Mouse (Mus musculus) midbrain, embryonic 15.5 days (tissue): ENCODE data around the gene Fkbp9. TPM values are rescaled to one million over a fixed set of nuclear protein-coding genes. Genes with fewer than 3 reads are reported as not detected.
"Not testable (repeated sequence)": the region's sequence is repeated elsewhere in the genome, so short reads cannot be mapped to it uniquely, and the experiment has no call there.

ENCODE experiments used
- ATAC-seq: fragments of 200-750 bp; cut with Nextera tagmentation; replicated peaks from 2 replicates; pipeline ENCODE4 v1.8.0; 2017; ENCODE audit warnings: moderate TSS enrichment
- H3K27ac ChIP-seq: fragments of 300-500 bp; sonication (generic); 2 replicates; pipeline ENCODE4 v1.5.1; 2015; ENCODE audit warnings: mild to moderate bottlenecking, inconsistent platforms
- H3K27me3 ChIP-seq: fragments of 300-500 bp; sonication (generic); replicated peaks from 2 replicates; pipeline ENCODE4 v1.6.1; 2015; ENCODE audit warnings: inconsistent platforms
- H3K36me3 ChIP-seq: fragments of 300-500 bp; sonication (generic); replicated peaks from 2 replicates; pipeline ENCODE4 v1.6.1; 2015; ENCODE audit warnings: inconsistent platforms
- H3K4me1 ChIP-seq: fragments of 300-500 bp; sonication (generic); 2 replicates; pipeline ENCODE4 v1.6.1; 2015; ENCODE audit warnings: inconsistent platforms
- H3K4me2 ChIP-seq: fragments of 300-500 bp; sonication (generic); 2 replicates; pipeline ENCODE4 v1.6.1; 2015; ENCODE audit warnings: inconsistent platforms, mild to moderate bottlenecking, moderate library complexity
- H3K4me3 ChIP-seq: fragments of 300-500 bp; sonication (generic); 2 replicates; pipeline ENCODE4 v1.5.1; 2015; ENCODE audit warnings: mild to moderate bottlenecking, inconsistent platforms
- H3K9ac ChIP-seq: fragments of 300-500 bp; sonication (generic); 2 replicates; pipeline ENCODE4 v1.6.1; 2015; ENCODE audit warnings: mild to moderate bottlenecking, inconsistent platforms
- H3K9me3 ChIP-seq: fragments of 300-500 bp; sonication (generic); 2 replicates; pipeline ENCODE4 v1.6.1; 2016; ENCODE audit warnings: inconsistent platforms
- WGBS: fragments of 180-500 bp; shearing (Covaris S2); methylation state at CpG from one replicate; pipeline ENCODE4 v1.1.7; 2015; ENCODE audit warnings: mixed read lengths; 5-methylcytosine and 5-hydroxymethylcytosine counted together
- polyA plus RNA-seq: library from polyadenylated mRNA; unstranded; fragments of >200 nt; fragmentation: Nextera tagmentation; extraction: Ambion mirVana; gene quantifications from 2 replicates; pipeline ENCODE4 v1.2.1, GENCODE M21; 2015

Fkbp9 gene
- polyA plus RNA-seq, 1 experiment from 2014 or later: 31.9 TPM

DNA sequence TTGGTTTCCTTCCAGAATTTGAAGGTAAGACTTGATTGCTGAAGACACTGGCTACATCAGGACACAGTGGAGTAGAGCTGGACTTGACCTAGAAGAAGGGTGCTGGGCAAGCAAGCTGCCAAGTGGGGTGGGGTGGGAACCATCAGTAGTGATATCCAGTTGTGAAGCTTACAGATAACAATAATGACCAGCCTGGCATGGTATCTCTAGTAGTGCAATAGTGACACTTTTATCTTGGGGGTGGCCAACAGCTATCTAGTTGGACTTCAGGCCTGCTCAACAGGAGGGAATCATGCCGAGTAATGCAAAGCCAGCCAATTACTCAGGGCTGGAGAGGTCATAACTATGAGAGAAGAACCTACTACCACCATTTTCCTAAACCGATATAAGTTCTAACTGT lies 12.5 kb downstream of the Fkbp9 start:
- 90% methylated on average over 2 of the region's 2 CpGs for WGBS
- Histone ChIP-seq H3K36me3 (no peaks in the 10 kb centered on the region), H3K27ac (no peak overlapping the region), H3K4me2 (no peak overlapping the region), H3K9me3 (no peaks in the 10 kb centered on the region), H3K4me3 (no peak overlapping the region), H3K9ac (no peak overlapping the region), H3K4me1 (no peaks in the 10 kb centered on the region), H3K27me3 (no peaks in the 10 kb centered on the region)
- no peak for ATAC-seq

DNA sequence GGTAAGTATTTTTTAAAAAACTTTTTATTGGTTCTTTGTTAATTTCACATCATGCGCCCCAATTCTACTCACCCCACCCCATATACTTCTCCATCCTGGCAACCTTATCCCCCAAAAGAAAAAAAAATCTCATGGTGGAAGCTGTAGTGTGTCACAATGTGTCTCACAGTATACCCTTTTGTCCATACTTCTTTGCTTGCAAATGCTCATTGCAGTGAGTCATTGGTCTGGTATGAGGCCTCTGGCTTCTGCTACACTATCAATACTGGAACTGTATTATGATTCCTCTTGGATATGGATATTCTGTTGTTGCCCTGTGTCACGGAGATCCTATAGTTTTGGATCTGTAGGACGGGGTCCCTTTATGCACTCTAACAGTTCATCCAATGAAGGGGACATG lies 17.1 kb downstream of the Fkbp9 start:
- 90% methylated on average over 3 of the region's 3 CpGs for WGBS
- Histone ChIP-seq H3K4me2 (no peak overlapping the region), H3K27ac (no peak overlapping the region), H3K27me3 (no peaks in the 10 kb centered on the region), H3K4me3 (no peak overlapping the region), H3K9me3 (no peaks in the 10 kb centered on the region), H3K9ac (no peak overlapping the region), H3K36me3 (no peaks in the 10 kb centered on the region), H3K4me1 (no peaks in the 10 kb centered on the region)
- ATAC-seq: no peak

DNA sequence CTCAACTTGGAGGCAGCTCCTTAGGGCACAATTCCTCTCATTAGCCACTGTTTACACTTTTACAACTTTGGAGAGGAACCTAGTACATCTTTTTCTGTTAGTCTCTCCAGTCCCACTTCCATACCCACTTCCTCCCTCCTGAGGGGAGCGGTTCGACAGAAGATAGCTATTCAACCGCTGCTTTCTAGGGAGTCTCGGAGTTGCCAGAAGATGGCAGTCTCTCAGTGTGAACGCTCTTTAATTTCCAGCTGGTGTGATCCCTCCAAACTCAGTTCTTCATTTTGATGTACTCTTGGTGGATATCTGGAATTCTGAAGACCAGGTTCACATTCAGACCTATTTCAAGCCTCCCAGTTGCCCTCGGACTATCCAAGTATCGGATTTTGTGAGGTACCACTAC lies 18.5 kb downstream of the Fkbp9 start:
- H3K4me1 ChIP-seq: no peaks in the 10 kb centered on the region
- H3K27me3 ChIP-seq: no peaks in the 10 kb centered on the region
- no peaks in the 10 kb centered on the region for H3K9me3 ChIP-seq
- H3K4me3 ChIP-seq: no peak overlapping the region
- WGBS: 69% methylated on average over 7 of the region's 7 CpGs
- no peak for ATAC-seq
- no peaks in the 10 kb centered on the region for H3K36me3 ChIP-seq
- H3K27ac ChIP-seq: no peak overlapping the region
- no peak overlapping the region for H3K9ac ChIP-seq
- H3K4me2 ChIP-seq: no peak overlapping the region

DNA sequence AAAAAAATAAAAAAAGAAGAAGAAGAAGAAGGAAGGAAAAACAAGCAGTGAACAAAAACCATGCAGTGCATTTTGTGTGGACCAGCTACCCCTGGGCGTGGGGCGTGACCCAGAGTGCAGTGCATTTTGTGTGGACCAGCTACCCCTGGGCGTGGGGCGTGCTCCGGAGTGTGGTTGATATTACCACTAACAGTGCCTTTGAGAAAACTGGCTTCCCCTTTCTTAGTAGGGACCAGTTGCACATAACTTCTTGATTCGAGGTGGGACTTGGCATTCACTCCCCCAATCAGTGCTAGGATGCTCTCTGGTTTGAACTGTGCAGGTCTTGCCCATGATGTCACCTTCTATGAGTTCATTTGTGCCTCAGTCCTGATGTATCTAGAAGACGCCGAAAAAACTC lies 22.9 kb downstream of the Fkbp9 start:
- Histone ChIP-seq H3K9me3 (no peaks in the 10 kb centered on the region), H3K4me2 (no peak overlapping the region)
- 90% methylated on average over 8 of the region's 8 CpGs for whole genome bisulfite sequencing

DNA sequence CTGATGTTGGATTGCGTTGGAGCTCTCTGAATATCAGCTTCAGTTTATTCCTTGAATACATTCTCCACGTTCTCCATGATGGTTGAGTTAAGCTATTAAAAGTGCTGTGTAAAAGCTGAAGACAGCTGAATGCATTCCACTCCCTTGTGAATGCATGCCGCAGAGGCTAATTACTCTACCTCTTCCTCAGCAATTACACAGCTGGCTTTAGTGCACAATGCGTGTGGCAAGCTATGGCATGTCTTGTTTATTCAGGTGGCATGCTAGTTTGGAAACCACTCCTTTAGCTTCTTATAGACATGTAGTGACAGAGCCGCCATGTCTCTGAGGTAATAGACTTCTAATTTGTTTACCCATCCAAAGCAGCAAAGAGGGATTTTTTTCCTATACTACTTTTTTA lies 24.9 kb downstream of the Fkbp9 start:
- H3K27me3 ChIP-seq: no peaks in the 10 kb centered on the region
- no peaks in the 10 kb centered on the region for H3K4me1 ChIP-seq
- H3K9ac ChIP-seq: no peak overlapping the region
- no peaks in the 10 kb centered on the region for H3K36me3 ChIP-seq
- no peak for ATAC-seq
- no peaks in the 10 kb centered on the region for H3K9me3 ChIP-seq
- WGBS: 80% methylated on average over 5 of the region's 5 CpGs
- H3K27ac ChIP-seq: no peak overlapping the region
- H3K4me2 ChIP-seq: no peak overlapping the region
- no peak overlapping the region for H3K4me3 ChIP-seq

More for the DNA sequence above, 22.9 kb downstream of the Fkbp9 start:
- no peak overlapping the region for H3K9ac ChIP-seq
- no peak overlapping the region for H3K27ac ChIP-seq
- H3K4me1 ChIP-seq: no peaks in the 10 kb centered on the region
- no peaks in the 10 kb centered on the region for H3K36me3 ChIP-seq
- no peak for ATAC-seq
- no peaks in the 10 kb centered on the region for H3K27me3 ChIP-seq
- no peak overlapping the region for H3K4me3 ChIP-seq

DNA sequence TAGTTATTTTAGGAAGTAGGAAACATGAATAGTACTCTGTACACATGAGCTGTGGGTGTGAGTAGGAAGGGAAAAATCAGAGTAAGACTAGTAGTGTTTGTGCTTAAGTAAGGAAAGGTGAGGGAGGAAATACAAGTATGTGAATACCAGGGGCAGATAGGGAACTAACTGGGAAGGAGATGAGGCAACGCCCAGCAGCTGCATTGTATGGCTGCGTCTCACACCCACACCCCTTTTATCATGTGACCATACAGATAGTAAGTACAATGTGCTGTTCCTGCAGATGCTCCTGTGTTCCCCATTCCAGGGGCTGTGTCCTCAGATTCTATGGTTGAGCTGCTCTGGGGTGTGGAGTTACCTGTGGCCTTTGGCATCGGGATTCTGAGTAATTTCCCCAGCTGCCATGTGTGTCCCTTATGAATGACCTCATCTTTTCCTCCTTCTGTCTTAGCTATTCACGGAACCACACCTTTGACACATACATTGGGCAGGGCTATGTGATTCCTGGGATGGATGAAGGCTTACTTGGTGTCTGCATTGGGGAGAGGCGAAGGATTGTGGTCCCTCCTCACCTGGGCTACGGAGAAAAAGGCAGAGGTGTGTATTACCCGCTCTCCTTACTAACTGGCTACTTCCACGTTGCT lies 28.5 kb downstream of the Fkbp9 start:
- Histone ChIP-seq H3K36me3 (no peaks in the 10 kb centered on the region), H3K9ac (no peak overlapping the region), H3K9me3 (no peaks in the 10 kb centered on the region), H3K27ac (no peak overlapping the region), H3K4me1 (no peaks in the 10 kb centered on the region), H3K4me3 (no peak overlapping the region), H3K4me2 (no peak overlapping the region), H3K27me3 (no peaks in the 10 kb centered on the region)
- ATAC-seq: no peak
- WGBS: 91% methylated on average over 8 of the region's 8 CpGs

DNA sequence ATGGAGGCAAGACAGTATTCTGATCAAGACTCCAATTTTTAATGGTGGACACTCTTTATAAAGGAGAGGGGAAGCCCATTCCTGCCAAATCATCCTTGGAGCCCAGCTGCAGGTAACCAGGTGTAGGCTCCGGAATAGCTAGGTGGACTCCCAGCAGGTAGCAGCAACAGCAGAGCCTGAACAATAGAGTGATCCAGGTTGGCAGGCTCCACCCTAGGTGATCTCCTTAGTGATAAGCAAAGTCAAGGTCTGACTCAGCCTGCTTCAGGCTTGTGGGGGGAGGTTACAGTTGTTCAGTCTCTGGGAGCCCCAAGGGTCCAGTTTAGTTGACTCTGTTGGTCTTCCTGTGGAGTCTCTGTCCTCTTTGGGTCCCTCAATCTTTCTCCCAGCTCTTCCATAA lies 35.0 kb downstream of the Fkbp9 start:
- not testable (repeated sequence) for ATAC-seq, H3K4me1 ChIP-seq, H3K9me3 ChIP-seq, H3K4me2 ChIP-seq, H3K27me3 ChIP-seq, H3K36me3 ChIP-seq, H3K4me3 ChIP-seq, H3K27ac ChIP-seq, H3K9ac ChIP-seq
- 90% methylated on average over 1 of the region's 1 CpGs for WGBS

DNA sequence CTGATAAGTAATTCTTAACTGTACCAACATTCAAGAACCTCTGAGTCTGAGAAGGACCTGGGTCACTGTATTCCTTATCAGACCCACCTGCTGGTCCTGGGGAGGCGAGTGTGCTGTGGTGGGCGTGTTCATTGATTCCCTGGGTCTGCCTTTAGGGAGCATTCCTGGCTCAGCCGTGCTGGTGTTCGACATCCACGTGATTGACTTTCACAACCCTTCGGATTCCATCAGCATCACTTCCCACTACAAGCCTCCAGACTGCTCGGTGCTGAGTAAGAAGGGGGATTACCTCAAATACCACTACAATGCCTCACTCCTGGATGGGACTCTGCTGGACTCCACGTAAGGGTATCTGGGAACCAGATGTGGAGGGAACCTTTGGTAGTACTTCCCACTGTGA lies 36.7 kb downstream of the Fkbp9 start:
- Histone ChIP-seq H3K4me3 (no peak overlapping the region), H3K9ac (no peak overlapping the region), H3K27me3 (no peaks in the 10 kb centered on the region), H3K27ac (no peak overlapping the region), H3K4me1 (no peaks in the 10 kb centered on the region), H3K4me2 (no peak overlapping the region), H3K36me3 (no peaks in the 10 kb centered on the region), H3K9me3 (no peaks in the 10 kb centered on the region)
- ATAC-seq: no peak
- WGBS: 77% methylated on average over 8 of the region's 8 CpGs

DNA sequence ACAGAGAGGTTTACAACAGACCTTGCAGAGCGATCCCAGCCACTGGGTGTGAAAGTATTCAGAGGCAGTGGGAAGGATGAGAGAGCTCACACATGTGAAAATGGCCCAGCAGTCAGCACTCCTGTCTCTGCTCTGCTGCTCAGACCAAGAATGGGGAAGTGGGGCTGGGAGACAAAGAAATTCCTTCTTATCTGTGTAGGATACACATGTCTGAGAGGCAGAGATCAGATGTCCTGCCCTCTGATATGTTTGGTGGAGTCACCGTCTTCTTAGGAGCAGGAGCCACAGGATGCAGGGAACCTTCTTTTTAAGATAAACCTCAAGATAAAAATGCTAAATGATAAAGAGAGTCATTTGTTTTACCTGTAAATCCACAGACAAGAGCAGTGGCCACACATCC lies 38.2 kb downstream of the Fkbp9 start:
- Histone ChIP-seq H3K27ac (no peak overlapping the region), H3K4me2 (no peak overlapping the region), H3K27me3 (no peaks in the 10 kb centered on the region), H3K9me3 (no peaks in the 10 kb centered on the region), H3K36me3 (no peaks in the 10 kb centered on the region), H3K9ac (no peak overlapping the region), H3K4me1 (no peaks in the 10 kb centered on the region), H3K4me3 (no peak overlapping the region)
- ATAC-seq: no peak
- WGBS: 87% methylated on average over 2 of the region's 2 CpGs

DNA sequence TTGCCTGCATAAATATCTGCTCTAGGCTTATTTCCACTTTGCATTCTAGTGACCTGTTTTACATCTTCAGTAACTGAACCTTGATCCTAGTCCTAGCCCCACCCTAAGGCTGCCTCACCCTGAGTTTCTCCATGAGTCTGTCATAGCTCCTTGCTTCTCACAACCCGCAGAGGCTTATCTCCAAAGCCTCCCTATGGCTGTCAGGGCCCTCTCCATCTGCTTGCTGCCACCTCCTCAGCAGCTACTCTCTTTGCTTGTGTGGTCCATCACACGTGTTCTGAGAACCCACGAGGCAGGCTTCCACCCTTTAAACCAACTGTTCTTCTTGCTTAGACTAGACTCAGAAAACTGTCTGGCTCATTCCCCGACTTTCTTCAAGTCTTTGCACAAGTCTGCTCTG lies 45.0 kb downstream of the Fkbp9 start:
- no peaks in the 10 kb centered on the region for H3K27me3 ChIP-seq
- H3K27ac ChIP-seq: no peak overlapping the region
- no peak overlapping the region for H3K4me3 ChIP-seq
- no peak for ATAC-seq
- H3K4me2 ChIP-seq: no peak overlapping the region
- no peaks in the 10 kb centered on the region for H3K4me1 ChIP-seq
- no peak overlapping the region for H3K9ac ChIP-seq
- no peaks in the 10 kb centered on the region for H3K9me3 ChIP-seq
- 90% methylated on average over 4 of the region's 4 CpGs for WGBS
- peaks cover 4% of the 10 kb centered on the region; the same call in 1 of the 2 replicates for H3K36me3 ChIP-seq

DNA sequence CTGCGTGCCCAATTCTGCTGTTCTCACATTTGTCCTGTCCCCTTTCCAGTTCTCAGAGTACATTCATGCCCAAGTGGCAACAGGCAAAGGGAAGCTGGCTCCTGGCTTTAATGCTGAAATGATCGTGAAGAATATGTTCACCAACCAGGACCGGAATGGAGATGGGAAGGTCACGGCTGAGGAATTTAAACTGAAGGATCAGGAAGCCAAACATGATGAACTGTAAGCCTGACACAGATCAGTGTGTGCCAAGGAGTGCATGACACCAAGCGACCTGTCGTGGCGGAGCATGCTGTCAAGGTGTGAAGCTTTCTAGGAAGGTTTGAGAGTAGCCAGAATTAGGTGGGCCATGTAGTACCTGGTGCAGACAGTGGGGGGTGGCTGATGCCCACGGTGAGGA lies 46.1 kb downstream of the Fkbp9 start:
- ATAC-seq: no peak
- H3K9me3 ChIP-seq: no peaks in the 10 kb centered on the region
- peaks cover 4% of the 10 kb centered on the region; the same call in 1 of the 2 replicates for H3K36me3 ChIP-seq
- no peaks in the 10 kb centered on the region for H3K27me3 ChIP-seq
- no peak overlapping the region for H3K9ac ChIP-seq
- no peak overlapping the region for H3K27ac ChIP-seq
- 93% methylated on average over 8 of the region's 8 CpGs for WGBS
- no peak overlapping the region for H3K4me3 ChIP-seq
- no peaks in the 10 kb centered on the region for H3K4me1 ChIP-seq
- H3K4me2 ChIP-seq: no peak overlapping the region

DNA sequence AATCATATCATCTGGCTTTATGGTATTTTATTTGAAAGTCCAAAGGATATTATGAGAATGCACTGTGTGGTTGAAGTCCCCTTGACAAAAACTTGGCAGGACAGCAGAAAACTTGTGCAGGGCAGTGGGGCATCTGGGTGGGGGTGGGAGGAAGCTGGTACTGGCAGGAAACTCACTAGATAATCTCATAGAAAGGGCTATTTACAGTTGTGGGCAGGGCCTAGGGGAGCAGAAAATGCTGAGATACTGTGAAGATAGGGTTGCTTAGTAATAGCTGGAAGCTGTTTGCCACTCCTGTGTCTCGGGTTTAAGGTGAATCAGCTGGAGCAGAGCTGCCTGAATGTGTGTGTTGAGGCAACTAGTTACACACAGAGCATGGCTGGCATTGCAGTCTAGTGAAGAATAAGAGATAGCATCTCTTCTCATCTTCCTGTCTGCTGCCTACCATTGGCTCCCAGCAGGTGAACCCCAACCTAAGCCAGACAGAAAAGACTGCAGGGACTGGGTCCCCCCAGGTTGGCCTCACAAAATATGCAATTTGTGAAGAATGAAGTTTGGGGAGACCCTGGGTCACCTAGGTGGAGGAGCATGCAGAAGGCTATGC lies 47.6 kb downstream of the Fkbp9 start:
- WGBS: 92% methylated on average over 1 of the region's 1 CpGs
- 0 out of 2 replicates have a peak, but pooled peaks have one; percentile 32 for ATAC-seq

DNA sequence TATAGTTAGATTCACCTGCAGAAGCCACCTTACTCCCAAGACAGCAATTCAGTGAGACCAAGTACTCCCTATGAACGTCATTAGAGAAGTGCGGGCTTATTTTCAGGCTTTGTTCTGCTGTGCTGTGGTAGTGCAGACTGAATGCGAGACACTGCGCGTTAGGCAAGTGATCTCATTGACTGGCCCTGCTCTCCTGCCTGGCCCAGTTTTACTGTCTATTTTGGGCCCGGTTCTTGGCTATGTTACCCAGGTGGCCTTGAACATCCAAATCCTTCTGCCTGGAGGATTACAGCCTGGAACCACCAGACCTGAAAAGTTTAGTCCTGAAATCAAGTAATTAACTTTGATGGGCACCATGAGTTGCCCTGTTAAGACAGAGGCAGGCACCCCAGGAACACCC lies 56.7 kb downstream of the Fkbp9 start:
- Histone ChIP-seq H3K9me3 (no peaks in the 10 kb centered on the region), H3K36me3 (peaks cover 30% of the 10 kb centered on the region), H3K4me2 (no peak overlapping the region), H3K27ac (no peak overlapping the region), H3K27me3 (no peaks in the 10 kb centered on the region), H3K9ac (no peak overlapping the region), H3K4me1 (no peaks in the 10 kb centered on the region), H3K4me3 (no peak overlapping the region)
- 87% methylated on average over 6 of the region's 6 CpGs for WGBS
- ATAC-seq: no peak

More for the DNA sequence above, 47.6 kb downstream of the Fkbp9 start:
- Histone ChIP-seq H3K36me3 (peaks cover 15% of the 10 kb centered on the region), H3K27ac (no peak overlapping the region), H3K9me3 (no peaks in the 10 kb centered on the region), H3K9ac (no peak overlapping the region), H3K27me3 (no peaks in the 10 kb centered on the region), H3K4me2 (no peak overlapping the region), H3K4me3 (no peak overlapping the region), H3K4me1 (no peaks in the 10 kb centered on the region)
